Mouse (Mus musculus) limb, embryonic 11.5 days (tissue): ENCODE data around the gene Rnf180. TPM values are rescaled to one million over a fixed set of nuclear protein-coding genes. Genes with fewer than 3 reads are reported as not detected.

Experiments used
- ATAC-seq: fragments of 200-750 bp; cut with Nextera tagmentation; 2 replicates; pipeline ENCODE4 v1.8.0; 2017; ENCODE audit warnings: low read depth; ENCODE audit not compliant: insufficient number of reproducible peaks, low FRiP score, low TSS enrichment
- DNase-seq: peaks from one replicate; pipeline ENCODE4 v3.0.0-alpha.2; 2015; ENCODE audit warnings: low spot score
- H3K27ac ChIP-seq: fragments of 300-500 bp; sonication (generic); replicated peaks from 2 replicates; pipeline ENCODE4 v1.5.1; 2014; ENCODE audit warnings: low read depth, mild to moderate bottlenecking, low read length
- H3K27me3 ChIP-seq: fragments of 300-500 bp; sonication (generic); 2 replicates; pipeline ENCODE4 v1.6.1; 2014; ENCODE audit warnings: mild to moderate bottlenecking, low read length, mixed read lengths; ENCODE audit not compliant: control insufficient read depth, insufficient read depth
- H3K36me3 ChIP-seq: fragments of 300-500 bp; sonication (generic); 2 replicates; pipeline ENCODE4 v1.6.1; 2014; ENCODE audit warnings: mild to moderate bottlenecking, low read length, moderate library complexity, mixed read lengths; ENCODE audit not compliant: control insufficient read depth, insufficient read depth
- H3K4me1 ChIP-seq: fragments of 300-500 bp; sonication (generic); 2 replicates; pipeline ENCODE4 v1.6.1; 2014; ENCODE audit warnings: low read length, mixed read lengths; ENCODE audit not compliant: control insufficient read depth, insufficient read depth
- H3K4me2 ChIP-seq: fragments of 300-500 bp; sonication (generic); 2 replicates; pipeline ENCODE4 v1.6.1; 2014; ENCODE audit warnings: low read depth, mild to moderate bottlenecking, moderate library complexity; ENCODE audit not compliant: severe bottlenecking
- H3K4me3 ChIP-seq: fragments of 300-500 bp; sonication (generic); 2 replicates; pipeline ENCODE4 v1.5.1; 2014; ENCODE audit warnings: low read depth, low read length
- H3K9ac ChIP-seq: fragments of 300-500 bp; sonication (generic); 2 replicates; pipeline ENCODE4 v1.6.1; 2014; ENCODE audit warnings: mild to moderate bottlenecking, low read length
- H3K9me3 ChIP-seq: fragments of 300-500 bp; sonication (generic); 2 replicates; pipeline ENCODE4 v1.6.1; 2016; ENCODE audit warnings: low read length; ENCODE audit not compliant: control insufficient read depth
- WGBS: fragments of 180-500 bp; shearing (Covaris S2); extraction: QIAGEN DNeasy Blood & Tissue Kit; methylation state at CpG from one replicate; pipeline ENCODE4 v1.1.7; 2014; 5-methylcytosine and 5-hydroxymethylcytosine counted together
- polyA plus RNA-seq: library from polyadenylated mRNA; unstranded; fragments of >200 nt; fragmentation: Nextera tagmentation; extraction: Ambion mirVana; gene quantifications from 2 replicates; pipeline ENCODE4 v1.2.1, GENCODE M21; 2014

Gene Rnf180
- polyA plus RNA-seq, 1 experiment from 2014 or later, result 5.9 TPM

- Histone ChIP-seq H3K4me1 (no peaks in the 10 kb centered on the region), H3K4me3 (no peak overlapping the region), H3K36me3 (no peaks in the 10 kb centered on the region), H3K27ac (no peak overlapping the region), H3K27me3 (no peaks in the 10 kb centered on the region), H3K4me2 (no peak overlapping the region), H3K9ac (no peak overlapping the region), H3K9me3 (peaks cover under 1% of the 10 kb centered on the region; the same call in 1 of the 2 replicates)
- DNase-seq (no peak), ATAC-seq (no peak)
- 87% methylated on average over 6 of the region's 6 CpGs for WGBS
These were observed 27.2 kb downstream of the Rnf180 start for GRCm38 (mm10) chr13:105267464-105267863.

- H3K4me3 ChIP-seq, result no peak overlapping the region
- no peaks in the 10 kb centered on the region for H3K36me3 ChIP-seq
- H3K4me2 ChIP-seq, result no peak overlapping the region
- H3K9me3 ChIP-seq, result no peaks in the 10 kb centered on the region
- peak; percentile 67; the same call in 1 of the 2 replicates for ATAC-seq
- peak; percentile 47 for DNase-seq
- no peak overlapping the region for H3K9ac ChIP-seq
- H3K27ac ChIP-seq, result no peak overlapping the region
- no peaks in the 10 kb centered on the region for H3K4me1 ChIP-seq
- WGBS, result 66% methylated on average over 3 of the region's 3 CpGs
- H3K27me3 ChIP-seq, result no peaks in the 10 kb centered on the region
These were observed 27.9 kb downstream of the Rnf180 start for GRCm38 (mm10) chr13:105266746-105267145.

- no peaks in the 10 kb centered on the region for H3K4me1 ChIP-seq
- no peak for ATAC-seq
- no peaks in the 10 kb centered on the region for H3K36me3 ChIP-seq
- 72% methylated on average over 4 of the region's 4 CpGs for WGBS
- no peaks in the 10 kb centered on the region for H3K27me3 ChIP-seq
- no peak overlapping the region for H3K4me2 ChIP-seq
- no peak overlapping the region for H3K27ac ChIP-seq
- H3K9ac ChIP-seq, result no peak overlapping the region
- no peaks in the 10 kb centered on the region for H3K9me3 ChIP-seq
- no peak for DNase-seq
- H3K4me3 ChIP-seq, result no peak overlapping the region
These were observed 37.7 kb downstream of the Rnf180 start for GRCm38 (mm10) chr13:105256757-105257433.

GRCm38 (mm10) chr13:105250767-105251166, 43.8 kb downstream of the Rnf180 start:
- no peak overlapping the region for H3K27ac ChIP-seq
- H3K9ac ChIP-seq, result no peak overlapping the region
- H3K4me1 ChIP-seq, result no peaks in the 10 kb centered on the region
- WGBS, result 88% methylated on average over 4 of the region's 4 CpGs
- no peaks in the 10 kb centered on the region for H3K36me3 ChIP-seq
- no peak overlapping the region for H3K4me3 ChIP-seq
- no peaks in the 10 kb centered on the region for H3K27me3 ChIP-seq
- H3K4me2 ChIP-seq, result no peak overlapping the region
- no peaks in the 10 kb centered on the region for H3K9me3 ChIP-seq
- no peak for DNase-seq
- no peak for ATAC-seq

- Histone ChIP-seq H3K4me1 (no peaks in the 10 kb centered on the region), H3K4me3 (no peak overlapping the region), H3K9ac (no peak overlapping the region), H3K9me3 (no peaks in the 10 kb centered on the region), H3K36me3 (no peaks in the 10 kb centered on the region), H3K4me2 (no peak overlapping the region), H3K27me3 (no peaks in the 10 kb centered on the region), H3K27ac (no peak overlapping the region)
- WGBS, result 73% methylated on average over 9 of the region's 9 CpGs
- ATAC-seq (no peak), DNase-seq (no peak)
These were observed 44.4 kb downstream of the Rnf180 start for GRCm38 (mm10) chr13:105250264-105250663.

- ATAC-seq (no peak), DNase-seq (no peak)
- no peaks in the 10 kb centered on the region for H3K27me3 ChIP-seq
- no peaks in the 10 kb centered on the region for H3K4me1 ChIP-seq
- no peaks in the 10 kb centered on the region for H3K9me3 ChIP-seq
- 87% methylated on average over 14 of the region's 14 CpGs for WGBS
- H3K36me3 ChIP-seq, result no peaks in the 10 kb centered on the region
- H3K4me2 ChIP-seq, result no peak overlapping the region
- no peak overlapping the region for H3K9ac ChIP-seq
- H3K4me3 ChIP-seq, result no peak overlapping the region
- no peak overlapping the region for H3K27ac ChIP-seq
These were observed 45.0 kb downstream of the Rnf180 start for GRCm38 (mm10) chr13:105249599-105249998.

- ATAC-seq (no peak), DNase-seq (no peak)
- no peak overlapping the region for H3K4me3 ChIP-seq
- H3K4me1 ChIP-seq, result no peaks in the 10 kb centered on the region
- H3K27ac ChIP-seq, result no peak overlapping the region
- 97% methylated on average over 6 of the region's 6 CpGs for WGBS
- H3K27me3 ChIP-seq, result no peaks in the 10 kb centered on the region
- H3K36me3 ChIP-seq, result no peaks in the 10 kb centered on the region
- H3K4me2 ChIP-seq, result no peak overlapping the region
- H3K9ac ChIP-seq, result no peak overlapping the region
- no peaks in the 10 kb centered on the region for H3K9me3 ChIP-seq
These were observed 46.9 kb downstream of the Rnf180 start for GRCm38 (mm10) chr13:105247691-105248090.

- Histone ChIP-seq H3K4me2 (no peak overlapping the region), H3K9me3 (no peaks in the 10 kb centered on the region), H3K4me3 (no peak overlapping the region), H3K27me3 (no peaks in the 10 kb centered on the region), H3K4me1 (no peaks in the 10 kb centered on the region), H3K36me3 (no peaks in the 10 kb centered on the region), H3K27ac (no peak overlapping the region), H3K9ac (no peak overlapping the region)
- WGBS, result 87% methylated on average over 2 of the region's 2 CpGs
- no peak for ATAC-seq
- DNase-seq, result no peak
These were observed 53.8 kb downstream of the Rnf180 start for GRCm38 (mm10) chr13:105240810-105241209.

- ATAC-seq, result no peak
- peaks cover 2% of the 10 kb centered on the region; the same call in 1 of the 2 replicates for H3K4me1 ChIP-seq
- 74% methylated on average over 4 of the region's 4 CpGs for WGBS
These were observed 67.5 kb downstream of the Rnf180 start for GRCm38 (mm10) chr13:105227126-105227525.

More at GRCm38 (mm10) chr13:105227126-105227525, 67.5 kb downstream of the Rnf180 start:
- no peaks in the 10 kb centered on the region for H3K36me3 ChIP-seq
- no peak for DNase-seq
- H3K9me3 ChIP-seq, result no peaks in the 10 kb centered on the region
- H3K4me2 ChIP-seq, result no peak overlapping the region
- no peak overlapping the region for H3K4me3 ChIP-seq
- H3K9ac ChIP-seq, result no peak overlapping the region
- H3K27me3 ChIP-seq, result no peaks in the 10 kb centered on the region
- no peak overlapping the region for H3K27ac ChIP-seq
